Mouse (Mus musculus) retina, embryonic 14.5 days (tissue): ENCODE measurements around the gene Slc2a6.

Experiments used
- DNase-seq: peaks from one replicate; pipeline ENCODE4 v3.0.0-alpha.2; 2015; ENCODE audit warnings: low spot score

Gene Slc2a6

GRCm38 (mm10) chr2:27036003-27036402, 8.2 kb upstream of the Slc2a6 start:
- no peak for DNase-seq

- no peak for DNase-seq
These were observed 4.6 kb upstream of the Slc2a6 start for GRCm38 (mm10) chr2:27032361-27032760.

GRCm38 (mm10) chr2:27028437-27029015, 728 bp upstream of the Slc2a6 start:
- DNase-seq, result no peak

GRCm38 (mm10) chr2:27026857-27027617, 761 bp downstream of the Slc2a6 start:
- no peak for DNase-seq

- no peak for DNase-seq
These were observed 1.5 kb downstream of the Slc2a6 start for GRCm38 (mm10) chr2:27026332-27026731.

- no peak for DNase-seq
These were observed 2.3 kb downstream of the Slc2a6 start for GRCm38 (mm10) chr2:27025545-27025944.

GRCm38 (mm10) chr2:27024136-27024535, 3.7 kb downstream of the Slc2a6 start:
- no peak for DNase-seq

- DNase-seq, result no peak
These were observed 5.2 kb downstream of the Slc2a6 start for GRCm38 (mm10) chr2:27022612-27023011.

GRCm38 (mm10) chr2:27021103-27021502, 6.7 kb downstream of the Slc2a6 start:
- DNase-seq, result no peak

- no peak for DNase-seq
These were observed 8.3 kb downstream of the Slc2a6 start for GRCm38 (mm10) chr2:27019530-27019929.

- DNase-seq, result peak; percentile 91
These were observed 10.0 kb downstream of the Slc2a6 start for GRCm38 (mm10) chr2:27017802-27018201.

- peak; percentile 90 for DNase-seq
These were observed 18.0 kb downstream of the Slc2a6 start, which contains the start of gene Cacfd1 for GRCm38 (mm10) chr2:27009714-27010244. TSS of gene Cacfd1 (plus strand) at chr2:27009926.

GRCm38 (mm10) chr2:27007701-27008100, 20.1 kb downstream of the Slc2a6 start:
- DNase-seq, result no peak

- no peak for DNase-seq
These were observed 21.5 kb downstream of the Slc2a6 start for GRCm38 (mm10) chr2:27006255-27006654.

GRCm38 (mm10) chr2:26997993-26998392, 29.8 kb downstream of the Slc2a6 start:
- no peak for DNase-seq

GRCm38 (mm10) chr2:26997498-26997897, 30.3 kb downstream of the Slc2a6 start:
- DNase-seq, result no peak

GRCm38 (mm10) chr2:26993936-26994335, 33.9 kb downstream of the Slc2a6 start:
- DNase-seq, result no peak

GRCm38 (mm10) chr2:26984640-26985039, 43.2 kb downstream of the Slc2a6 start:
- no peak for DNase-seq

- DNase-seq, result no peak
These were observed 43.6 kb downstream of the Slc2a6 start for GRCm38 (mm10) chr2:26984179-26984578.

GRCm38 (mm10) chr2:26980361-26980760, 47.4 kb downstream of the Slc2a6 start:
- DNase-seq, result no peak

GRCm38 (mm10) chr2:26973960-26974359, 53.8 kb downstream of the Slc2a6 start:
- no peak for DNase-seq

GRCm38 (mm10) chr2:26973116-26973515, 54.7 kb downstream of the Slc2a6 start, which contains the start of gene Adamts13:
TSS of gene Adamts13 (plus strand) at chr2:26973416.
- no peak for DNase-seq
